Mouse (Mus musculus) spleen, postnatal 36 days (tissue): Measurements from ENCODE around the gene Rps9.
A peak's percentile ranks its signal among the peaks of the same experiment; 100 is the strongest.

Experiments
- DNase-seq, 2 experiments: peaks; one replicate each; pipeline ENCODE4 v3.0.0; 2022; ENCODE audit warnings: low spot score in 2 of 2, mixed read lengths in 1 of 2

Gene Rps9

DNA sequence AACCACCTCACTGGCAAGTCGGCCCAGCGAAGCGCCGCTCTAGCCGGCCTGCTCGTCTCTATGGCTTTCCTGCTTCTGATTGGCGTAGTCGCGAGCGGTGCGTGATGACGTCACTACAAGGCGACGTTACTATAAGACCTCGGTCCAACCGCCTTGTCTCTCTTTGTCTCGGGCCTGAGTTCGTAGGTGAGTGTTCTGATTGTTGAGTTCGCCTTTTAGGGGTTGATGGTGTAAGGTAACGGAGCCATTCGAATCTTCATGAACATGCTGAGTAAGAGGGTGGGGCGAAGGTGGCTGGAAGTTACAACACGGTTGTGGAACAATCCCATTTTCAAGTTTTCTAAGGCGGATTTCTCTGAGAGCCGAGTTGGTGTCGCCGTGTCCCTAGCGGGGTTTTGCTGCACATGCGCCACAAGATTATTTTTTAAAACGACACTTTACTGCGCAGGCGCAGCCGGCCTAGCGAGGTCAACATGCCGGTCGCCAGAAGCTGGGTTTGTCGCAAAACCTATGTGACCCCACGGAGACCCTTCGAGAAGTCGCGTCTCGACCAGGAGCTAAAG lies at the start of gene Rps9:
TSS of gene Rps9 (plus strand) at position 115 of the 563 bp plus-strand sequence.
- DNase-seq, result peak; percentile 95 to 96

DNA sequence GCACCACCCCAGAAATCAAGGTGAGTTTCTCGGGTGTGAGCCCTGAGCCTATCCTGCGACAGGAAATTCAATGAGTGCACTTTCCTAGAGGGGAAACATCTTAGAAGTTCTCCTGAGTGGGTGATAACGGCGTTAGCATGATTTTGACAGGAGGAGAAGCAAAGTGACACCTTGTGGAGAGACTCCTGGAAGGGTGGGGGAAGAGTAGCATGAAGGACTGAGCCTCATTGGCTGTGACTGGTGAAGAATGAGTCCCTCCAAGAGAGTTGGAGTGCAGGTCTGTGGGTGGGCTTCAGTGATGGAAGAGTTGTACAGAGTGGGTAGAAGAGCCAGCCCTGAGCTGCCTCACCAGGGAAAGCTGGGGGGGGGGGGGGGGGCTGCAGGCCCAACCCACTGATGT lies 46.8 kb upstream of the Rps9 start:
- DNase-seq, result no peak

DNA sequence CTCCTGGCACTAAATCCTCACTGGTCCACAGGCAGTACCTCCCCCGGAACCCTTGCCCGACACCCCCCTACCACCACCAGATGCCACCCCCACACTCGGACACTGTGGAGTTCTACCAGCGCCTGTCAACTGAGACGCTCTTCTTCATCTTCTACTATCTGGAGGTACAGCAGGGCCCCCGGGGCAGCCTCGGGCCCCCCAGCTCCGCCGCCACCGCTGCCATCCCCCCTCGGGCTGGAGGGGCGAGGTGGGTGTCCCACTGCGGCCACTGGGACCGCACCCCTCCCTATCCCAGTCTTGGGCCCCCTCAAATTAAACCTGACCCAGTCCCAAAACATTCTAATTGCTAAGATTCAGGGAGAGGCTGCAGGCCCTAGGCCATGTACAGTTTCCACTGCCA lies 45.2 kb upstream of the Rps9 start:
- DNase-seq, result no peak

DNA sequence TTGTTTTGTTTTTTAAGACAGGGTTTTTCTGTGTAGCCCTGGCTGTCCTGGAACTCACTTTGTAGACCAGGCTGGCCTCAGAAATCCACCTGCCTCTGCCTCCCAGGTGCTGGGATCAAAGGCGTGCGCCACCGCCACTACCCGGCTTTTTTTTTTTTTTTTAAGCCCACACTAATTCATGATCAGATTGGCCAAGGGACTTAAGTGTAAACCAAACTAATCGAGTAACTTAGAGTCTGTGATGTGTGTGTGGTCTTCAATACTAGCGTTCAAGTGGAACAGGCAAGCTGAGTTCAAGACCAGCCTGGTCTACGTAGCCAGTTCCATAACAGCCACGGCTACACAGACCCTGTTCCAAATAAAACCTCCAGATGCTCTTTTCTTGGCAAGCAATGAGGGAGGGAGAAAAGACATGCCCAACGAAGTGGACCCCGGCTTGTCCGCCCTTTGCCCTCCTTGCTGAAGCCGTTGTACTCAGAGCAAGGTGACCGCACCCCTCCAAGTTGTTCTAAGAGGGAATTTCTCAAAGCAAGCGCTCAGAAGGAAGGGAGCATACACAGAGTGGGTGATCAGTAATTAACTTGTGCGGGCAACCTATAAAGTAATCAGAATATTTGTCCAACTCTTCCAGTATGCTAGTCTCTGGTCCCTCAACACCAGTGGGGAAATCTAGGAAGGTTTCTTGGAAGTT lies 39.1 kb upstream of the Rps9 start:
- no peak for DNase-seq

DNA sequence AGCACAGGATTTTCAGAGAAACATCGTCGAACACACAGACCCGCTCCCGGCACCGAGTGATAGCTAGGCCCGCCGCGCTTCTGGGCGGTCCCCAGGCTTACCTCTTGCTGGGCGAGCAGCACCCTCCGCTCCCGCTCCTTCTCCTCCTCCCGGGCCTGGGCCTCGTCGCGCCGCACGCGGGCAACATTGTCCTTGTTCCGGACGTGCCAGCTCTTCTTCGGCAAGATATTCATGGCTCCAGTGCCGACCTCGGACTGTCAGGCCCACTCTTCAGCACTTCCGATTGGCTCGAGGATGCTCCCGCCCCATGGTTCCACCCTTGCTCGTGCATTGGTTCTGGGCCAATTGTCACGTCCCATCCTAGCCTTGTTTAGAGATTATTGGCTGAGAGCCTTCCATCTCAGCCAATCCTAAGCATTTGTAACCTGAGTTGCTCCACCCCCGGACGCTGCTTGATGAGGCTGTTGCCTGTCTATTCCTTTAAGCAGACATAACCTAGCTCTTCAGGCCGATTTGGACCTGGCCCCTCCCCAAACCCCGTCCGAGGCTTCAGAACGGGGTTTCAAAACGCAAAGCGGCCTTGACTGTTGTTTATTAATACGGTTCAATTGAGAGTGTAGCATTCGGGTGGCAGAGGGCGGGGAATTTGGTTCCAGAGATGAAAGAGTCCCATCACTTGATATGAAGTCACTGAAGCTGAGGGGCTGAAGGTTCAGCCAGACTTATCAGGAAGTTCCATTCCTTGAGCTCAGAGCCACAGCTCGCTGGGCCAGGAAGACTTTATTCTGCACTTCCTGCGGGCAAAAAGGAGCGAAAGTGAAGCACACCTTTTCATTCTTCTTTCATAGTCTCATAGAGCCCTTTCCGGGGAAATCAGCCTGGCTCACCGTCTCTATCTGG lies 38.3 kb upstream of the Rps9 start, which contains the start of gene Leng1:
TSS of gene Leng1 (minus strand) at position 626 of the 900 bp plus-strand sequence.
- DNase-seq, result peak; percentile 96 to 97

DNA sequence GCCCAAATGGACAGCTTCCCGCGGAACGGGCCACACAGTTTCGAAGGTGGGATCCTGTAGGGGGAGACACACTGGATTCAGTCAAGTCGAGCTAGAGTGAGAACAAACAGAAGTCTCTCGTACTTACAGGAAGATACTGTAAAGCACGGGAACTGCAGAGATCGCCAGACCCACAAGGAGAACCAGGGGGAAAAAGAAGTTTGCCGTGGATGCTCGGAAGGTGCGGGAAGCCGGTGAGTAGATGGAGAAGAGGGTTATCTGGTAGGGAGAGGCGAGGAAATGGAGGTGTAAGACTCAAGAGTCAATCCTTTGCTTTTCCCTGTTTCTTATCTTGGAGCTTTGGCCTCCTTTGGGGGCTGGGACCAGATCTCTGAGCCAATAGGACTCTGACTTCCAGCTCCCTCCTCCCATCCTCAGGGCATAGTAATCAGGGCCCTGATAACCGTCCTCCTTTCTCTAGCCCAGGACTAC lies 36.8 kb upstream of the Rps9 start:
- no peak for DNase-seq

DNA sequence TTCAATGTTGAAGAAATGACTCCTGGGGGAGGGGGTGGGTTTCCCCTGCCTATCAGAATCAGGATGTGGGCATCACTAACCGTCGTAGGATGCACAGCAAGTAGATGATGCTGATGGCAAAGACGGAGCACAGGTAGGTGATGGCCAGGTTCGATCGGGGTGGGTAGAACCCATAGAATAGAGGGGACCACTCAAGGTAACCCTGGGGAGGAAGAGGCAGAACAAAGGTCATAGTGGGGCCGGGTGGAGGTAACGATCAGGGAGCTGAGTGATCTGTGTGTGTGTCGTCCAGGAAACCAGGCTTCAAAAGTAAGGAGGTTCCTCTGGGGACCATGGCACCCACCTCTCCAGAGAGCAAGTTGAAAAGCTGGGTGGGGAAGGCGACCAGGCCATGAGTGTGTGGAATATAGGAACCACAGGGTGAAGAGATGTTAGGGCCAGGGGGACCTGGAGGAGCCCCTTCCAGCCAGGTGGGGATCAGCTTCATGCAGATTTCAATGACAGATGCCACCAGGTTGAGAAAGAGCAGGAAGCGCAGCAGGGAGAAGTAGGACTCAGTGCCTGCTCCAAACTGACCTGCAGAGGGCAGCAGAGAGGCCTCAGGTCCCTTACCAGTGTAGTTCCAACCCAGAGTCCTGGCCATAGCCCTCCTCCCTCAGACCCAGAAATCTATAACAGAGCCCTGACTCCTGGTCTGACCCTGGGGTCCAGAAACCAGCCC lies 29.1 kb upstream of the Rps9 start:
- DNase-seq, result peak; percentile 68 to 73

DNA sequence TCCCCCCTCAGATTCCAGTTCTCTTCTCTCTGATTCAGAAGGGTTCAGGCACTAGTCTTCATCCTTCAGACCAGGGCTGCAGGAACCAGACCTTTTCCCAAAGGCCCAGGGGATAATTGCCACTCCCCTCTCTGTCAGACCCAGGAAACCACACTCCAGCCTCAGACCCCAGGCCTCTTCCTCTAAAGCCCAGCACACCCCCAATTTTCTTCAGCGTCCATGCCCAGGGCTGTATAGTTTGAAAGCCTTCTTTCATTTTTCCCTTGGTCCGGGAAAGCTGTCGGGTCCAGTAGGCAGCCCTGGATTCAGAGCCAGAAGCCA lies 28.6 kb upstream of the Rps9 start:
- no peak for DNase-seq

DNA sequence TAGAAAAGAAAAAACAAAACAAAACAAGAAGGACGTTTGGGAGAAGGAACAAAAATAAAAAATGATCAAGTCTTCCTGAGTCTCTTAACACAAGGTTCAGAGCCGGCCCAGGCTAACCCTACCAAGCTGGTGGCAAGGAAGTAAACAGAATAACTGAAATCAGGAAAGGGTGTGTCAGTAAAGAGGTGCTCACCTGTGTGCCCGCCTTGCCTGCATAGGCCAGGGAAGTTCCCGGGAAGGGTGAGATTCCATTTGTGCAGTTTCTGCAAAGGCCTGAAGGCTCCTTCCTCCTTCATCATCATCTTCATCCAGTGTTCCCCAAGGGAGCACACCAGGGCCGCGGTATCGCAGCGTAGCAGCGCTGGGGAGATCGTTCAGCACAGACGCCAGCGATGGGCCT lies 27.4 kb upstream of the Rps9 start:
- DNase-seq, result no peak

DNA sequence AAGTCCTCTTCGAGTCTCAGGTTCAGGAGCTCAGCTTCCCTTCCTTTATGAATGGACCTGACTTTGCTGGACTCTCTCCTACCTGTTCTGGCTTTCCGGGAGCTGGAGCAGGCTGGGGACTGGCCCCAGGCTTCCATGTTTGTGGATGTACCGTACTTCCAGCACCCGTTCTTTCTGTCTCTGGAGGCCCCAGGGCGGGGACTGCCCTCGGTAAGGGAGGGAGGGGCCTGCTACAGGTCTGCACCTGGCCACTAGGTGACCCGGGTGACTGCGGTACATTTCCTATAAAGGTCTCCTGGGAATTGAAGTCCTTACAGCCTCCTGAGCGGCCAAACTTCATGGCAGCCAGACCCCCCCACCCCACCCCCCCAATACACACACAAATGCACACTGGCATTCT lies 26.5 kb upstream of the Rps9 start, which contains the start of gene Tmc4:
TSS of gene Tmc4 (minus strand) at position 212 of the 400 bp plus-strand sequence.
- DNase-seq, result no peak

DNA sequence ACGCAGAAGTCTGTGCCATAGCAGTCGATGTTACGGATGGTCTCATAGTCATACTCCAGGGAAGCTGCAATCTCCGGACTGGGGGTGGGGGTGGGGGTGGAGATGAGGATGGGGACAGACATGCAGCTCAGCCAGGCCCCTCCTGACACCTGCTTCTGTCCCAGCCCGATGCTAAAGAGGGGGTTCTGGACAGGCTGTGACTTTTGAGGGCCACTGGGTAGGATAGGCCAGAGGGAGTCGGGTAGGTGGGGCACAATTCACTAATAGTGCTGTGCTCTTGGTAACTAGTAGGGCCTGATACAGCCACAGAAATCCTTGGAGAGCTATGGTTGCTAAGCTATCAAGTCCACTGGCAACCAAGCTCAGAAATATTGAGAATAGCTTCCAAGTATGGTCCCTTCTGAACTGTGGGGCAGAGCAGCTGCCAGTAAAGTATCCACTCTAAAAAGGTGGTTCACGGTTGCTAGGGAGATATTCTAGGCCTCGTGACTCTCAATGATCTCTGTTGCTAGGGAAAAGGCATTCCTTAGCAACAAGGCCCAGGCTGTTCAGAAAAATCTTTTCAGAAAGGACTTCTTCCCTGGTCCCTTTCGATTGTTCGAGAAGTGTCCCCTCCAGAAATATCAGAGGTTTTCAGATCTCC lies 19.8 kb upstream of the Rps9 start:
- no peak for DNase-seq

DNA sequence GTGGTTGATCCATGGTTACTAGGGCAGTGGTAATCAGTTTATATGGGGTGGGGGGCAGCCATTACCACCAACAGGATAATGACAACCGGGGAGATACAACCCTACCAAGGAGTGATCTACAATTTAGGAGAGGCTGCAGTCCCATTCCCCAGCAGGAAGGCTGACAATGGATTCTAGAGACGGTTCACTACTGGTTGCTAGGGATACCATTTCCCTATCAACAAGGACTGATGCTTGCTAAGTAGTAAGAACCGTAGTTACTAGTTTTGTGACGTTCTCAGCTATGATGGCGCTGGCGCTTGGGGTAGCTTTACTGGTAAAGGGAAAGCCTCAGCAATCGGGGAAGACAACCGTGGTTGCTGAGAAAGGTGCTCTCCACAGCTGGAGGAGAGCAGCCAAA lies 19.1 kb upstream of the Rps9 start:
- DNase-seq, result no peak

DNA sequence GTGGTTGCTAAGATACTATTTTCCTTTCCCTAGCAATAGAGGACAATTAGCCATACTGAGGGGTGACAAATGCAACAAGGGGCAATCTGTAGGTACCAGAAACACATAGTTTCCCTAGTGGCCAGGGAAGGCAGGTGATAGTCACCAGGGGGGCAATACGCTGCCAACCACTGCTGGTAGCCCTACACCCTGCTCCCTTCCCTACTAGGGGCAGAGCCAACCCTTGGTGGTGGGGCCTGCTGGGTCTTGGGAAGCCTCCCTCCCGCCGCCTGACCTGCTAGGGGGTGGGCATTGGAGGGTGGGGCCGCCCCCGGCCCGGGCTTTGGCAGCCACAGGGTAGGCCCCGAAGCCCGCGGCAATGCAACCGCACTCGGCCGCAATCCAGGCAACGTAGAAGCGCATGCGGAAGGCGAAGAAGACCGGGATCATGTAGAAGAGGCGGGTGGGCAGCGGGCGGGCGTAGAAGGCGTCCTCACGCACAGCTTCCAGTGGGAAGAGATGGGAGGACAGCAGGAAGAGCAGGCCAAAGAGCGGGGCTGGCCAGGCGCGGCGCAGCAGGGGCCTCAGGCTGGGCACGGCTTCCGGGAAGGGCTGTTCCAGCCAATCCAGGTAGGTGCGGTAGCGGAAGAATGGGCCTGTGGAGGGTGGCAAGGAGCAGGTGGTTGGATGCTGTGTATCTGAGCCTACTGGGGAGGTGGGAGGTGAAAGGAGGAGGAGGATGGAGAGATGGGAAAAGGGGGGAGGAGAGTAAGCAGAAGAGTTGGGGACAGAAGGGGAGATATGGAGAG lies 18.2 kb upstream of the Rps9 start:
- no peak for DNase-seq

DNA sequence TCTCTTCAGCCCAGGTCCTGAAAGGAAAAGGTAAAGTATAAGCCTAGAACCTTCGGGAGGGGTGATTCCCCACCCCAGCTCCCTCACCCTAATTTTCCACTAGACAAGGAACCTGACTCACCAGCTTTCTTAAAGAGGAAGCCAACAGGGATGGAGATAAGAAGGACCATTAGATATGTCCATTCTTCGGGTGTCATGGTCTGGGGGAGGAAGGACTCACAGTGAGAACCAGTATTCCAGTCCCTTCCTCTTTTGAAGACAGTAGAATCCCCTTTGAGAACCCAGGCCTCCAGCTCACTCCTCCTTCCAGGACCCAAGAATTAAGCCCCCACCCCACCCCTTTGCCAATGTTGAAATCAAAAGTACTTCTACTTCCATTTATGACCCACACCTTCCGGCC lies 11.9 kb upstream of the Rps9 start:
- no peak for DNase-seq

DNA sequence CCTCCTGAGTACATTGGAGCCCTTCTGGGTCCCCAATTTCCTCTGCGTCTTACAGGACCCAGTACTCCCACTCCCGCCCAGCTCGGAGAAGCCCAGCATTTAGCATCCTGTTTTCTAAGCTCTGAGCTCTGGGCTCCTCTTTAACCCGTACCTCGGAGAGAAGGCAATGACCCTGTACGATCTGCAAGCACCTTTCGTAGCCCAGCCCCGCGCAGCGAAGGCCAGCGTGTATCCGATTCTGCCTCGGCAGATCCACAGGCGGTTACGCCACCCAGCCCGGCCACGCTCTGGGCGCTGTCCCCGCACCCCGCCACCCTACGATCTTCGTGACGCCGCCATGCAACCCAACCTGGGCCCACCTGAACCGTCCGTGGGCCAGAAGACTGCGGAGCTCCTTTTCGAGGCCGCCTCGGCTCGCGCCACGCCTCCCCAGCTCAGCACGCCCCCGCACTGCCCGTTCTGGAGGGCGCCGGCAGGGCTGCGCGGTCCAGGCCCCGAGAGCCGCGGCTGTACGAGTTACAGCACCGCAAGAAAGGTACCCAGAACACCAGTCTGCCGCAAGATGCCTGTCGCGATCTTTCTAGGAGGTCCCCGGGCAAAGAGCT lies 11.3 kb upstream of the Rps9 start, which contains the start of gene Tsen34:
TSS of gene Tsen34 (plus strand) at position 482 of the 605 bp plus-strand sequence.
- DNase-seq, result no peak

DNA sequence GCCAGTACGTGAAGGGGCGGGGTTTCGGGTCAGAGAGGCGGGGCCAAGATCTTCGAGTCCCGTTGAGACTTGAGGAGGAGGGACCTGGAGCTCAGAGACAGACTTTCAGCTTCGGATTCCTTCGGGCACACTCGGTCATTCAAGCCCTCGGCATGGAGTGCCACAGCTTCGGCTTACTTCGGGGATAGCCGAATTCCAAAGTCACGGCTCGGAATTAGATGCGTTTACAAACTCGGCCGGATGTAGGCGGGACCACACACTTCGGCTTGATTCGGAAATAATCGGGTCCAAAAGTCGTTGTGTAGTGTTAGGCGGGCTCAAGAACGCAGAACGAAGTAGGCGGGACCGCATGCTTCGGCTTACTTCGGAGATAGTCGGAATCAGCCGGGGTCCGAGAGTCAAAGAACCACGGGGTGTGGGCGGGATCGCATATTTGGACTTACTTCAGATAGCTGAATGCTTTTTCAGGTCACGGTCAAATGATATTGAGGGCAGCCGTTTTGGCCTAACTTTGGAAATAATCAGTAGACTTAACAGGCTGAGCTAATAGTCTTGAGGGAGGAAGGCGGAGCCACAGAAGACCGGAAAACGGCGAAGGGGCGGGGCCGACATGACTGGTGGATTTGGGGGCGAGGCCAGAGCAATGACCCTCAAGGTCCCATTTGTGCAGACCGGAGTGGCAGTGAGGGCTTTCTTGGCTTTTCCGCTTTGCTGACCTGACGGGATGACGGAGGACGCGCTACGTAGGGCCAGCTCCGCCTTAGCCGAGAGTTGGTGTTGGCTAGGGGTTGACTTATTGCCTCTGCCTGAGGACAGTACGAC lies 10.6 kb upstream of the Rps9 start, which contains the start of gene Mboat7:
TSS of gene Mboat7 (minus strand) at position 537 of the 822 bp plus-strand sequence.
- DNase-seq, result peak; percentile 96 to 98

DNA sequence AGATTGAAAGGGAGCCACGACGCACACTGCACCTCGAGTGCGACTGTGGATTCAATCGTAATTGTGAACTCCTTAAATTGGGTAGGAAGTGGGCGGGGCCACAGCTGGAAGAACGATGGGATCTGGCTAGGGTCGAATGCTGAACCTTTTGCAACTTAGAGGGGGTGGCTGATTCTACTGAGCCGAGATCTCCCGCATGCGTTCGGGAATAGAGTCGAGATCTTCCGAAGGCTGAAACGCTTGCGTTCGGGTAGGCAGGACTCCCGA lies 10.1 kb upstream of the Rps9 start:
- no peak for DNase-seq

DNA sequence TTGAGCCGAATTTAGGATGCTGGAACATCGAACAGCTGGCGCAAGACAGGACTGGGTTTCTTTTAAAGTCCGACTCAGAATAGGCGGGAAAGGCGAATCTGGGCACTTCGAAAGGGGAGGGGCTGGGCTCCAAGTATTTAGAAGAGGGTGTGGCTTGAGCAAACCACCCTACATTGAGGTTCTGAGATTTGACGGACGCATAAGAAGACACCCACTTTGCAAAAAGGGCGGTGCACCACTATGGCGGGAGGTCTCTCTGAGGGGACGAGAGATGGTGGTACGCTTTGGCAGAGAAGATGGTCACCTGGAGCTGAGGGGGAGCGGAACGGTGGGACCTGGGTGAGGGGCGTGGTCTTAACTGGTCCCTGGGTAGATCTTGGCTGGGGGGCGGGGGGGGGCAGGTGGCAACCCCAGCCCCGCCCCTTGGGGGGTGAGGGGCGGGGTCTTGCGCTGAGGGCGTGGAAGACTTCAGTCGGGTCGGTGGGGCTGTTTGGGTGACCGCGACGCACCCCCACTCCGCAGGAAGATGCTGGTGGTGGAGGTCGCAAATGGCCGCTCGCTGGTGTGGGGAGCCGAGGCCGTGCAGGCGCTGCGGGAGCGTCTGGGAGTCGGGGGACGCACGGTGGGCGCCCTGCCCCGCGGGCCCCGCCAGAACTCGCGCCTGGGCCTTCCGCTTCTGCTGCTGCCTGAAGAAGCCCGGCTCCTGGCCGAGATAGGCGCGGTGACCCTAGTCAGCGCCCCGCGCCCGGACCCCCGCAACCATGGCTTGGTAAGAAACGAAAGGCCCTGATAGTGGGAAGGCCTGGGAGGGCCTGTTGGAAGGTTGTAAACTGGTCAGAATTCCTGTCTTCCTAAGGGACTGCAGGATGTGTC lies 9.5 kb upstream of the Rps9 start:
- peak; percentile 73 to 77 for DNase-seq
